In the genomic region with DNA sequence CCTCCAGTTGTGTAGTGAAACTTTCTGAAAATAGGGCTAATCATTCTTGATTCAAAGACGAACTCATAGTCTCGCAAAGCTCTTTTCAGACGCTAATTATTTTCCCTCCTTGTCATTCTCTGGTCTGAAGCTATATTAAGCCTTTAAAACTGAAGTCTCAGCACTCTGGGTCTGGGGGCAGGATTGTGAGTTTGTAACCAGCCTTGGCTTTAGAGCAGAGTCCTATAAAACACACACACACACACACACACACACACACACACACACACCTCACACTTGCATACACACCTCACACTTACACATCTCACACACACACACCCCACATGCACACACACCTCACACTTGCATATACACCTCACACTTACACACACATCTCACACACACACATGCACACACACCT, we compare ENCODE assay signal across 10 mouse cellular contexts. TPM values are rescaled to one million over a fixed set of nuclear protein-coding genes. Genes with fewer than 3 reads are reported as not detected.
A peak's percentile ranks its signal among the peaks of the same experiment; 100 is the strongest.
DNase-seq lines count a peak whose midpoint lies in the region; ATAC-seq and TF ChIP-seq lines count a peak whose summit lies in the region.
"Had no signal": no experiment of that assay in that cellular context is flagged by ENCODE, and none has a peak within 500 bp of the region (broad histone marks: within the 10 kb centered on the region; RNA-seq: fewer than 3 reads in every experiment).

No protein-coding gene starts in this region.

- H3K4me2 ChIP-seq in heart, embryonic 11.5 days = peak overlapping the region; percentile 65; the same call in 1 of the 2 replicates
- H3K4me2 ChIP-seq in lung, embryonic 16.5 days (ENCODE audit: low read depth, low read length) = peak overlapping the region; percentile 51; the same call in 1 of the 2 replicates
- peak overlapping the region; percentile 52; the same call in 1 of the 2 replicates for H3K4me2 ChIP-seq in intestine, embryonic 15.5 days (replicated peaks)

- H3K4me3 ChIP-seq in heart, embryonic 11.5 days (ENCODE audit: low read depth, low read length) = no peak overlapping the region
- H3K4me3 ChIP-seq in lung, embryonic 16.5 days (ENCODE audit: low read length) = no peak overlapping the region
- H3K4me3 ChIP-seq in intestine, embryonic 15.5 days (replicated peaks) = no peak overlapping the region
- no peak overlapping the region for H3K4me3 ChIP-seq in small intestine, adult 2 months (ENCODE audit: low read depth, low read length)

- H3K4me1 ChIP-seq in heart, embryonic 11.5 days (ENCODE audit: control insufficient read depth, insufficient read depth, low read length) = peaks cover 6% of the 10 kb centered on the region; the same call in 1 of the 2 replicates
- peaks cover 11% of the 10 kb centered on the region for H3K4me1 ChIP-seq in lung, embryonic 16.5 days (replicated peaks; ENCODE audit: control insufficient read depth, insufficient read depth, low read length)
- peaks cover 14% of the 10 kb centered on the region for H3K4me1 ChIP-seq in intestine, embryonic 15.5 days (replicated peaks)
- H3K4me1 ChIP-seq in small intestine, adult 2 months (ENCODE audit: control insufficient read depth, insufficient read depth, insufficient read length, low read length) = peaks cover 22% of the 10 kb centered on the region

- TF ChIP-seq CTCF in small intestine, adult 2 months (IDR thresholded peaks at IDR 0.05; ENCODE audit: extremely low read depth, insufficient read length, insufficient replicate concordance, low read depth, low read length) = no peak

- ATAC-seq in heart, embryonic 11.5 days (replicated peaks; ENCODE audit: insufficient number of reproducible peaks, low FRiP score, low TSS enrichment) = no peak
- no peak for ATAC-seq in lung, embryonic 16.5 days (ENCODE audit: low read depth)
- no peak for ATAC-seq in intestine, embryonic 15.5 days

- no peak for TF ChIP-seq POLR2A in small intestine, adult 2 months (IDR thresholded peaks at IDR 0.05; ENCODE audit: low read depth, low read length)

- H3K27me3 ChIP-seq in heart, embryonic 11.5 days (ENCODE audit: control insufficient read depth, insufficient read depth, low read length) = no peaks in the 10 kb centered on the region
- H3K27me3 ChIP-seq in lung, embryonic 16.5 days (ENCODE audit: control insufficient read depth, insufficient read depth, low read depth, low read length) = no peaks in the 10 kb centered on the region
- no peaks in the 10 kb centered on the region for H3K27me3 ChIP-seq in intestine, embryonic 15.5 days (replicated peaks)
- no peaks in the 10 kb centered on the region for H3K27me3 ChIP-seq in small intestine, adult 2 months (ENCODE audit: control insufficient read depth, insufficient read depth, low read length)

- no peaks in the 10 kb centered on the region for H3K36me3 ChIP-seq in heart, embryonic 11.5 days (ENCODE audit: control insufficient read depth, insufficient read depth, low read length)
- no peaks in the 10 kb centered on the region for H3K36me3 ChIP-seq in lung, embryonic 16.5 days (ENCODE audit: control insufficient read depth, insufficient read depth, low read length)
- H3K36me3 ChIP-seq in intestine, embryonic 15.5 days = no peaks in the 10 kb centered on the region
- no peaks in the 10 kb centered on the region for H3K36me3 ChIP-seq in small intestine, adult 2 months (ENCODE audit: control insufficient read depth, insufficient read depth, low read length)

- DNase-seq in heart, adult 11 months = no peak
- no peak for DNase-seq in lung, postnatal 36 days
- no peak for DNase-seq in thymus, postnatal 4 days
- DNase-seq in adrenal gland, adult (ENCODE audit: inconsistent age in 2 of 2, low spot score in 1 of 2) = no peak
- DNase-seq: cerebellum, postnatal 36 days; right cerebral cortex, postnatal 14 days had no signal

- no peaks in the 10 kb centered on the region for H3K9me3 ChIP-seq in heart, embryonic 11.5 days (replicated peaks; ENCODE audit: control insufficient read depth, low read length)
- H3K9me3 ChIP-seq in lung, embryonic 16.5 days (ENCODE audit: control insufficient read depth, low read length) = no peaks in the 10 kb centered on the region
- H3K9me3 ChIP-seq in intestine, embryonic 15.5 days = no peaks in the 10 kb centered on the region

- no peak overlapping the region for H3K9ac ChIP-seq in heart, embryonic 11.5 days (ENCODE audit: low read depth, low read length)
- H3K9ac ChIP-seq in lung, embryonic 16.5 days (ENCODE audit: low read length) = no peak overlapping the region
- H3K9ac ChIP-seq in intestine, embryonic 15.5 days = no peak overlapping the region

- WGBS in heart, embryonic 11.5 days (ENCODE audit: insufficient replicate concordance) = 56% methylated on average over 3 of the region's 3 CpGs
- WGBS in lung, embryonic 16.5 days = 63% methylated on average over 3 of the region's 3 CpGs
- 64% methylated on average over 3 of the region's 3 CpGs for WGBS in intestine, embryonic 15.5 days
- WGBS in small intestine, adult 2 months = 53% methylated on average over 3 of the region's 3 CpGs

- no peak overlapping the region for H3K27ac ChIP-seq in heart, embryonic 11.5 days (ENCODE audit: low read depth, low read length)
- no peak overlapping the region for H3K27ac ChIP-seq in lung, embryonic 16.5 days (ENCODE audit: low read length)
- no peak overlapping the region for H3K27ac ChIP-seq in intestine, embryonic 15.5 days
- H3K27ac ChIP-seq in small intestine, adult 2 months (ENCODE audit: insufficient read depth, low read depth, low read length) = peak overlapping the region; percentile 36; the same call in 1 of the 2 replicates

RNA-seq across cellular contexts. Expression of gene Acap2, which starts 33.3 kb away (rescaled TPM):
- polyA plus RNA-seq in heart, embryonic 11.5 days (2014; fragmentation: Nextera tagmentation; extraction: Ambion mirVana) = 14.7 and 18.2 TPM in 2 replicates
- 26.8 and 27.3 TPM in 2 replicates for polyA plus RNA-seq in lung, embryonic 16.5 days (2015; fragmentation: Nextera tagmentation; extraction: Ambion mirVana)
- 17.4 and 18.6 TPM in 2 replicates for polyA plus RNA-seq in intestine, embryonic 15.5 days (2015; fragmentation: Nextera tagmentation; extraction: Ambion mirVana)
- polyA plus RNA-seq in small intestine, adult 2 months (2012; rRNA removed) = 2.9 and 9.1 TPM in 2 replicates

RNA-seq across cellular contexts. Expression of gene Ppp1r2, which starts 40.7 kb away (rescaled TPM):
- polyA plus RNA-seq in heart, embryonic 11.5 days (2014; fragmentation: Nextera tagmentation; extraction: Ambion mirVana) = 90.8 and 91.1 TPM in 2 replicates
- polyA plus RNA-seq in lung, embryonic 16.5 days (2015; fragmentation: Nextera tagmentation; extraction: Ambion mirVana) = 110 and 116 TPM in 2 replicates
- 74.4 and 84.6 TPM in 2 replicates for polyA plus RNA-seq in intestine, embryonic 15.5 days (2015; fragmentation: Nextera tagmentation; extraction: Ambion mirVana)
- 26.9 and 83.9 TPM in 2 replicates for polyA plus RNA-seq in small intestine, adult 2 months (2012; rRNA removed)
